Mouse (Mus musculus) bone marrow, adult 2 months (tissue): ENCODE measurements around the gene Ndufb2.

ENCODE experiments used
- CTCF ChIP-seq: fragments of 200-500 bp; IDR thresholded peaks from 2 replicates; pipeline ENCODE4 v1.5.1; 2011; ENCODE audit warnings: low read length, control low read depth; ENCODE audit not compliant: control insufficient read depth, insufficient read depth
- POLR2A ChIP-seq: fragments of 200-500 bp; IDR thresholded peaks from 2 replicates; pipeline ENCODE4 v1.6.1; 2011; ENCODE audit warnings: low read depth, mild to moderate bottlenecking, control low read depth, low read length, borderline replicate concordance; ENCODE audit not compliant: control insufficient read depth

- TF ChIP-seq CTCF (no peak), POLR2A (no peak)
These were observed 15.0 kb downstream of the Ndufb2 start for GRCm38 (mm10) chr6:39607365-39607764.
